Mouse (Mus musculus) ES-E14 (cell line): ENCODE data around the gene Pard6a.

Source experiments
- MAFK ChIP-seq: IDR thresholded peaks from 2 replicates; pipeline ENCODE4 v1.6.1; 2014; ENCODE audit warnings: mild to moderate bottlenecking, low read depth, low read length, inconsistent platforms; ENCODE audit not compliant: insufficient read depth
- ZNF384 ChIP-seq: IDR thresholded peaks from 2 replicates; pipeline ENCODE4 v1.6.1; 2012; ENCODE audit warnings: low read depth, low read length, inconsistent platforms

GRCm38 (mm10) chr8:105727397-105728124 lies 26.6 kb downstream of the Pard6a start:
- no peak for TF ChIP-seq ZNF384
- TF ChIP-seq MAFK: no peak
